Mouse (Mus musculus) mature B cell (primary cell): Measurements from ENCODE around the gene Ercc1.

Experiments used
- in situ Hi-C: fragments of 300-500 bp; cut with MboI; formaldehyde crosslinking; loops from 2 replicates; pipeline ENCODE4 v1.14.3; 2019

The Ercc1 gene

DNA sequence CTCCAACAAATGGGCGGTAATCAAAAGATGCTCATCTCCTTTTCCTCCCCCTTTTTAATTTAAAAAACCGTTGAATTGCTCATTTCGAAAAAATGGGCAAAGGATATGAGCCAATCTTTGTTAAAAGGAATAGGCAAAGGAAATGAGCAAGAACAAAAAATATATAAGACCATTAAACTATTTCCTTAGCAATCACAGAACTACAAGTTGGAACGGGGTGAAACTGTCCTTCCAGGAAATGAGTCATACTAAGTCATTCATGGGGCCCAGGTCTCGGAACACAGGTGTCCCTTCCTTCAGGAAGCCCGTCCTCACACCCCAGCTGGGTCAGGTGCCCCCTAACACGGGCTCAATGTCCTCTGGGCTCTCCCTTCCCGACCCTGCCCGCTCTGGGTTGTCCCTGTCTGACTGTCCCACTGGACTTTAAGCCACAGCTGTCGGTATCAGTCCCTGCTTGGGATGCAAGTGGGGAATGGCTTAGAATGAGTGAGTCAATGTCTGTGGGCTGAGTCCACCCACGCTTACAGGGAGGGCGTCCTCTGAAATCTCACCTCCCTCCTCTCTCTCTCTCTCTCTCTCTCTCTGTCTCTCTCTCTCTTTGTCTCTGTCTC is at the start of gene Ercc1:
Ercc1 (plus strand) TSS at position 542 of the 611 bp plus-strand sequence.
- in situ Hi-C loops, result loop anchor here (5.0 kb wide), 1 partner anchor 37 kb away; no protein-coding TSS in a partner anchor

DNA sequence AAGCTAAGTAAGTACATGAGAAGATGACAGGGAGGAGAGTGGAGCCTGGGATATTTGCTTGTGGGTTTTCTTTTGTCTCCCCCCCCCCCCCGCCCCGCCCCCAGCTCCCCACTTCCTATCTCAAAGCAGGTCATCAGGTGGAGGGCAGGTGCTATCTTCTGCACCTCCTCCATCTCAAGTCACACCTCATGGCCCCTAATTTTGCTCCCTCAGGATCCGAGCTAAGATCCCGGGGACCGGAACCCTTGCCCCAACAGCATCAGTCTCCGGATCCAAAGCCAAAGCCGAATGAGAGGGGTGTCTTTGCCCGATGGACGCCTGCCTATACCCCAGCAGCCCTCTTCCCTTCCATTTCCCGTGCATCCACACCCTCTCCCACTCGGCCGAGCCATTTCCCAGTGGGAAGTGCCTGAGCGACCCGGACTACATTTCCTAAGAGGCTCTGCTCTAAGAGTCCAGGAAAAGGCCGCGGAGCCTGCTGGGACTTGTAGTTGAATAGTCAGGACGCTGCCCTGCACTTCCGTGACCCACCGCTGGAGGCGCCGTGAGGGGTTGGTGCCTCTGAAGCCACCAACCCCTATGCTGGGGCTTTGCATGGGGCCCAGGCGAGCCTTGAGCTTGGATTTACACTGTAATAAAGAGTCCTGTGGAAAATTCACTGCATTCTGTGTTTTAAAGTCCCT is 48.9 kb upstream of the Ercc1 start:
- in situ Hi-C loops, result no loop called here

DNA sequence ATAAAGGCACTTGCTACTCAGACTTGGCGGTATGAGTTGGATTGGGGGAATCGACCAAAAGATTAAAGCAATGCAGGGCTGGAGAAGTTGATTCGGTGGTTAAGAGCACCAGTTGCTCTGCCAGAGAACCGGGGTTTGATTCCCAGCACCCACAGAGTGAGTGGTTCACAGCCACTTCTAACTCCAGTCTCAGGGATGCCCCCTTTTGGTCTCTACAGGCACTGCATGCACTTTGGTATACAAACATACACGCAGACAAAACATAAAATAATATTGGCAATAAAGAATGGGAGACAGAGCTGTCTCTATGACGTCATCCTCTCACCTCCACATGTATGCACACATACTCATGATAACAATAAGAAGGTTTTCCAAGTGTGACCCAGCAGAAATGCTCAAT is 47.5 kb upstream of the Ercc1 start:
- in situ Hi-C loops, result no loop called here

GRCm38 (mm10) chr7:19297794-19298193 is 46.8 kb upstream of the Ercc1 start:
- in situ Hi-C loops, result no loop called here

DNA sequence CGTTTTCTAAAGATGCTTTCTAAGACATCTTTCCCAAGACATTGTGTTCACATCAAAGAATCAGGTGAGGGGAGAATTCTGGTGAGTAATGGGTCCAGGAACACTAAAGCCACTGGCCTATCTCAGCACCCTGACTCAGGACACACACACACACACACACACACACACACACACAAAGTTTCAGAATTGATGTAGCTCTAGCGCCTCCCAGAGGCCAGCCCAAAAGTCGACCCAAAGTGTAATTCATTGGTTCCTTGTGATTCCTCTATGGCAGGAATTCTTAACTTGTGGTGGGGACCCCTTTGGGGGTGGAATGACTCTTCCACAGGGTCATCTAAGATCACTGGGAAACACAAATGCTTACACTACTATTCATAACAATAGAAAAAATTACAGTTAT is 45.4 kb upstream of the Ercc1 start:
- in situ Hi-C loops, result no loop called here

DNA sequence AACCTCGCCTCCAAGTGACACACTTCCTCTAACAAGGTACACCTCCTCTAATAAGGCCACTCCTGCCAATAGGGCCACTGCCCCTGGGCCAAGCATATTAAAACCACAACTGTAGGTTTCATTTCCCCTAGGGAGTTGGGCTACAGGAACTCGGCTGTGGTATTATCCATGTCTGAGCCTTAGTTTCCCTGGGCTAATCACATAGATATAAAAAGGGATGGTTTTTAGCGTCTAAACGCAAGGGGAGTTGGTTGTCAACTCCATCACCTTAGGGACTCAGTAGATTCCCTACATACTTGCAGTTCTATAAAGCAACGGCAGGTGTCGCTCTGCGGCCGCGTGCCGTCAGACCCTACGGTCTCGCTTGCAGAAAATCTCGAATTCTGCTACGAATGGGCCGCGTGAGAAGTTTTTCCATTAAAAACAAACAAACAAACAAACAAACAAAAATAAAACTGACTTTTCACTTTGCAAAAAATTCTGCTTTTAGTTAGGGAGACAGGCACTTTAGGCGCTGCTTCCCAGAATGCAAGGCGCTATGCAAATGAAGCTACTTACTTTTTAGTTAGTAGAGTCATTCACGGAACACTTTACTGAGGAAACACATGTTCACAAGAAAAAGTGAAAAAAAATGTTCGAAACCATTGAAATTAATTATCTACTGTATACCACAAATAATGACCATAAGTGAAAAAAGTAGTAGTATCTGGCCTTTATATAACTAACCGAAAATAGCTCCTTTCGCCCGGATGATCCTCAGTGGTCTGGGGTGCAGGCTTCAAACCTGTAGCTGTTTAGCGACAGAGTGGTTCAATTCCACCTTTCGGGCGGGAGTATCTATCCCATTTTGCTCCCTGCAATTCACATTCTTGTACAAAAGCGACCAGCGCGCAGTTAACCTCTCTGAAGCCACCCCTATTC is 43.8 kb upstream of the Ercc1 start:
- in situ Hi-C loops, result no loop called here

DNA sequence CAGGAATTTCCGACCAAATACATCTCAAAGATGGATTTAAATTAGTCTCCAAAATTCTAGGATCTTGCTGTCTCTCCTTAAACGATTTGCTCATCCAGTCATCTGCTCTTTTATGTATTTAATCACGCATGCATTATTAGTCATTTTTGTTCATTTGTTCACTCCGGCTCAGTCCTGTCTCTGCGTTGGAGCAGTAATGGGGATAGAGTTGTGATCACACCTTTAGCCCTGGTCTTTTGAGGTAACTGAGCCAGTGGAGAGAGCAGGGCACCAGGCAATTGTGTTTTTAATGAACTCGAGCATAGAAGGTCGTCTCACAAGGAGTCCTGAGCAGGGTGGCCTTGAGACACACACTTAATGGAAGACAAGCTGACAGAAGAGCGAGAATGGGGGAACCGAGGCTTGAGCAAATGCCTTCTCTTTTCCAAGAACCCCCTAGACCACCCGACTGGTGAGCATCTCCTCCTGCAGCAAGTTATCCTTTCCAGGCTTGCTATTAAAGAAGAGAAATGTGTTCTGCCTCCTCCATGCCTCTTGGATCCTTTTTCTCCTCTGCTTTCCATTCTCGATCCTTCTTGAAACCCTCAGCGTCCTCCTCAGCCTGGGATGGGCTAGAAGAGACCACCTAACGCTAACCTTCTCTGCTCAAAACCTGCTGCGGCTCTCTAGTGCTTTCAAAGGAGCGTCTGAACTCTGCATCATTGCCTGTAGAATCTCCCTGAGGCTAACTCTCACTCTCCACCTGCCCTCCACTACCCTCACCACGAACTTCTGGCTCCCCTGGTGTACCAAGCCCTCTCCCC is 42.9 kb upstream of the Ercc1 start:
- in situ Hi-C loops, result no loop called here

DNA sequence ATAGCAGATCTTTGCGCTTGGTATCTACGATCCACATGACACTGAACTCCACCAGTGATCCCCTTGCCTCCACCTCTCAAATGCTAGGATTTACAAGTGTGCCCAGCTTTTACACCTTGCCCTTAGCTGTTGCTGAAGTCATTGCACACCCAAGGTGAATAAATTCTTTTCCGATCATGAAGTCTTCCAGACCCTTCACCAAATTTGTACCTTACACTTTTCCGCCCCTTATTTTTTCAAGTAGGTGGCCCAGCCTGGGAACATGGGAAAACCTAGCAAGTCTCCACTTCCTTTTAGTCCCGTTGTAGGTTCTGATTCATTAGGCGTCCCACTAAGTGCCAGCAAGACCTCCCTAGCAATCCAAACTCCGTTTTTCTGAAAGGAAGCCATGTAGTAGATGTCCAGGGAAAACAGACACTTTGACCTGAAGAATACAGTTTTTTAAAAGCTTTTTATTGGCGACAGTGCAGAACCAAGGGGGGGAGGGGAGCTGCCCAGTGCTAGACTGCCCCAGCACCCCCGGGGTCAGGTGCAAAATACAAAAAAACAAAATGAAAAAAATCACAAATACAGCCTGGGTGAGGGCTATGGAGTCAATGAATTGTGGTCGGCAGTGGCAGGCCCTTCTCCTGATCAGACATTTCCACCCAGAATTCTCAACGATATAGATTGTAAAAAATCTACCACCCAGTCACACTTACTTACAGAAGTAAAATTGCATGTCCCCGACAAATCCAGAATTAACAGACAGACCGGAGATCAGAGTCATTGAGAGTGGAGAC is 42.1 kb upstream of the Ercc1 start:
- in situ Hi-C loops, result no loop called here

DNA sequence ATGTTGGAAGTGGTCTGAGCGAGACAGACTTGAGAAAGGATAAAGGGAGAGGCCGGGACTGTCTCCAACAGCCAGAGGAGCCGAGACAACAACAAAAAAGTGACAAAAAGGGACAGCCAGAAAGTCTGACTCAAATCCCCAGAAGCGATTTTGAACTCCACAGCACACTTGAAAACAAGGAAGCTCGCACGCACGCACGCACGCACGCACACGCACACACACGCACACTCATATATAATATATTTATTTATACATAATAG is 41.6 kb upstream of the Ercc1 start:
- in situ Hi-C loops, result no loop called here

GRCm38 (mm10) chr7:19303770-19304169 is 40.8 kb upstream of the Ercc1 start:
- in situ Hi-C loops, result no loop called here

- in situ Hi-C loops, result loop anchor here (5.0 kb wide), 1 partner anchor 38 kb away; the partner anchor contains the start of gene Ercc1
Observed at GRCm38 (mm10) chr7:19304501-19305412, 39.8 kb upstream of the Ercc1 start.

DNA sequence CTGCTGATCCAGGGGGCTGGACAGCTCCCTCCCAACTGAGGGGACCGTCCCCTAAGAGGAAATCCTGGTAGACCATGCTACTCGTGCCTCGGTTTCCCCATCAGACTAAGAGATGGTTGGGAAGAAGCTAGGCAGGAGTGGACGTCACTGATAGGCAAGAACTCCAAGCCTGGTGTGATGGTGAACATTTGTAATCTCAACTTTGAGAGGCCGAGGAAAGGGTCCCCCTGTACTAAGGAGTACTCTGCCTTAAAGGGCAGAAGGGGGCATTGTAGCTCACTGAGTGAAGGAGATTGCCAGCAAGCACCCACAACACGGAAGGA is 39.2 kb upstream of the Ercc1 start:
- in situ Hi-C loops, result loop anchor here (5.0 kb wide), 1 partner anchor 37 kb away; the partner anchor contains the start of gene Ercc1

- in situ Hi-C loops, result loop anchor here (5.0 kb wide), 1 partner anchor 36 kb away; the partner anchor contains the start of gene Ercc1
Observed at GRCm38 (mm10) chr7:19305796-19306765, 38.5 kb upstream of the Ercc1 start.

GRCm38 (mm10) chr7:19306819-19307738 is 37.5 kb upstream of the Ercc1 start:
- in situ Hi-C loops, result loop anchor here (5.0 kb wide), 1 partner anchor 35 kb away; the partner anchor contains the start of gene Ercc1

DNA sequence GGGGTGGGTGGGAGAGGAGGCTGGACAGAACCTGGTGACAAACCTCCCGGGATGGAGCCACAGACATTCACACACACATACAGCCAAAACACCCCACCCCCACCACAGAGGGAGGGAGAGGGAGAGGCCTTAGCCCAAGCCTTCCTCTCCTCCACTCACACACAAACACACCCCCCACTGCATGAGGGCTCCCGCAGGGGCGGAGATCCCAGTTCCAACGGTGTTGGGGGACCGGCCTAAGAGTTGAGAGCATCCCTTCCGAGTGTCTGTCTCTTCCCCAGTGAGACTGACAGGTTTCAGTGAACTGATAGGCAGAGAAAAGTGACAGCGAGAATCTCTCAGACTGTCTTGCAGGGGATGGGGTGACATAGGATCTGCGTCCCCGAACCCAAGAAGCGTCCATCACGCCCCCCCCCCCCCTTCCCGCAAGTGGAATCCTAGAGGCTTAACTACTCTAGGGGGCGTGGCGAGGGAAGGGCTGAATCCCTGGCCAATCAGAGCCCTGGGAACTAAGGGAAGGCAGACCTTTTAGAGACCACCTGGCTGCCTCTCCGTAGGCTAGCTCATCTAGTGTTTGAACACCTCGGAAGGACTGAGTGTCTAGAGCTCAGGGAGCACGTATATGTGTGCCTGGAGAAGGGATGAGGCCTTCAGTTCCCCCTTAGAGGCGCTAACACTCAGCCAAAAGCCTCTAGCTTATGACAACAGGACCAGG is 36.7 kb upstream of the Ercc1 start:
- in situ Hi-C loops, result loop anchor here (5.0 kb wide), 1 partner anchor 34 kb away; the partner anchor contains the start of gene Ercc1

- in situ Hi-C loops, result loop anchor here (5.0 kb wide), 1 partner anchor 34 kb away; the partner anchor contains the start of gene Ercc1
Observed at GRCm38 (mm10) chr7:19308454-19309277, 35.9 kb upstream of the Ercc1 start.
